Mouse (Mus musculus): ENCODE measurements around the gene Hfm1. TPM values are rescaled to one million over a fixed set of nuclear protein-coding genes. Genes with fewer than 3 reads are reported as not detected.
A peak's percentile ranks its signal among the peaks of the same experiment; 100 is the strongest.

Gene Hfm1
- 2.8 and 2.9 TPM in 2 replicates for polyA plus RNA-seq (2016; fragmentation: Nextera tagmentation; extraction: Ambion mirVana)

DNA sequence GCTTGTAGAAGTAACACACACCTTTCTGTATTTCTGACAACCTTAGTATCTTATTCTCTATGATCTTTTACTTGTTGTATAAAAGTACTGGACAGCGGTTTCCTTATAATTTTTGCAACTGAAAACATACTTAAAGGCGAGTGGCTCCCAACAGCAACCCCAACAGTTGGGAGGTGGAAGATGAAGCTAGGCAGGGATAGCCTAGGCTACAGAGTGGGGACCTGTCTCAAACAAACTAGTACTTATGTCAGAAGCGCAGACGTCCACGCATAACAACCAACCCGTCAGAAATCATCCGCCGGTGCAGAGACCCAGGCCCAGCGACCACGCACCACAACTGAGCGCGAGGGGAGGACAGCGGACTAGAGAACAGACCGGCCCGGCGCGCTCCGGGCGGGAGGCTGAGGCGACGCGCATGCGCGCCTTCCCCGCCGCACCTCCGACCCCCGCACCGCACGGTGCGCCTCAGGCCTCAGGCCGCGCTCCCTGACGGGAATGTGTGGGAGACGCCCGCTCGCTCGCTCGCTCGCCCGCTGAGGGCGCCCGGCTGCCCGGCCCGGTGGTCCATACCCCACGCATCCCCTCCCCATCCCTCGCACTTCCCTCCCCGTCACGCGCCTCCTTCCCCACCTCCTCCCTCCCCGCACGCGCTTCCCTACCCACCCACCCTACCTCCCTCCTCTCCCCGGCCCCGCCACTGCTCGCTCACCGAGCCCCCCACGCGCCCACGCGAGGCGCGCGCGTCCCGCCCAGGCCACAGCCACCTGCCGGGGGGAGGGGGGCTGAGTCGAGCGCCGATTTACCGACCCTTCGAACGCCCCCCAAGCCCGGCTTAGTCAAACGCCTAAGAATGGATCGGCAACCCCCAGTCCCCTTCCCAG lies at the start of gene Hfm1:
TSS of gene Hfm1 (minus strand) at position 834 of the 881 bp plus-strand sequence.
- no peaks in the 10 kb centered on the region for H3K27me3 ChIP-seq (ENCODE audit: low read depth, poor library complexity, severe bottlenecking)
- WGBS = 1% methylated on average over 70 of the region's 76 CpGs

GRCm38 (mm10) chr5:106973883-106974282 lies 47.8 kb upstream of the Hfm1 start:
- Histone ChIP-seq H3K36me3 (peaks cover 97% of the 10 kb centered on the region), H3K4me1 (no peaks in the 10 kb centered on the region), H3K27me3 (ENCODE audit: low read depth, poor library complexity, severe bottlenecking) (no peaks in the 10 kb centered on the region), H3K4me3 (no peak overlapping the region), H3K27ac (no peak overlapping the region), H3K9me3 (replicated peaks) (no peaks in the 10 kb centered on the region)
- WGBS = 94% methylated on average over 7 of the region's 7 CpGs
- DNase-seq (ENCODE audit: low spot score) = no peak

More for the DNA sequence above, at the start of gene Hfm1:
- Histone ChIP-seq H3K9me3 (replicated peaks) (no peaks in the 10 kb centered on the region), H3K36me3 (0 out of 2 replicates have a peak, but pooled peaks cover 4% of the 10 kb centered on the region), H3K27ac (peak within 1 kb of the TSS; percentile 95), H3K4me1 (peaks cover 7% of the 10 kb centered on the region; the same call in 1 of the 2 replicates), H3K4me3 (peak within 1 kb of the TSS; percentile 79)
- DNase-seq (ENCODE audit: low spot score) = peak; percentile 81

DNA sequence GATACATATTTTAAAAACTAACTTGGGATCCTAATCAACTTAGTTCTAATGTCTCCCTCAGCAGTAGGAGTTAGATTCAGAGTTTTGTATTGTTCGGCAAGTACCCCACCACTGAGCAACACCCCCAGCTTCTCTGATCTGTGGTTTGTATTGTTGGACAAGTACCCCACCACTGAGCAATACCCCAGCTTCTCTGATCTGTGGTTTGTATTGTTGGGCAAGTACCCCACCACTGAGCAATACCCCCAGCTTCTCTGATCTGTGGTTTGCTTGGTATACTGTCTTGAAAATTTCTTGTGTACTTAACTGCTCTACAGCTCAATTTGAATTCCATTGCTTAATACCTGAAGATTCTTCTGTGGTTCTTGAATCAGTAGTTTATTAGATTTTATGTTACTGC lies 41.5 kb upstream of the Hfm1 start:
- 97% methylated on average over 1 of the region's 1 CpGs for WGBS
- no peak overlapping the region for H3K27ac ChIP-seq
- H3K36me3 ChIP-seq = peaks cover 65% of the 10 kb centered on the region
- H3K9me3 ChIP-seq (replicated peaks) = no peaks in the 10 kb centered on the region
- no peaks in the 10 kb centered on the region for H3K27me3 ChIP-seq (ENCODE audit: low read depth, poor library complexity, severe bottlenecking)
- H3K4me3 ChIP-seq = no peak overlapping the region
- peaks cover 13% of the 10 kb centered on the region for H3K4me1 ChIP-seq
- DNase-seq (ENCODE audit: low spot score) = no peak

DNA sequence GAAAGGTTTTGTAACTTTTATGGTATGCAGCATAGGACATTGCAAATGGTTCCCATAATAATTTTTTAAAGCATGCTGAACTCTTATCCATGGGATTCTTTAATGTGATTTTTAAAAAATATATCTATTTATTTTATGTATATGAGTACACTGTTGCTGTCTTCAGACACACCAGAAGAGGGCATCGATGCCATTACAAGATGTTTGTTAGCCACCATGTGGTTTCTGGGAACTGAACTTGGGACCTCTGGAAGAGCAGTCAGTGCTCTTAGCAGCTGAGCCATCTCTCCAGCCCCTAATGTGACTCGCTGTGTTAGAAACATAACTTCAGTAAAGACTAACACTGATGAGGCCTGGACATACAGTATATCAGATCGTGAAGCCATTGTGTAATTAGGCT lies 40.3 kb upstream of the Hfm1 start:
- Histone ChIP-seq H3K4me3 (no peak overlapping the region), H3K27ac (no peak overlapping the region), H3K27me3 (ENCODE audit: low read depth, poor library complexity, severe bottlenecking) (no peaks in the 10 kb centered on the region), H3K36me3 (peaks cover 55% of the 10 kb centered on the region), H3K4me1 (peaks cover 13% of the 10 kb centered on the region), H3K9me3 (replicated peaks) (no peaks in the 10 kb centered on the region)
- no peak for DNase-seq (ENCODE audit: low spot score)
- WGBS = 96% methylated on average over 3 of the region's 3 CpGs

- no peaks in the 10 kb centered on the region for H3K27me3 ChIP-seq (ENCODE audit: low read depth, poor library complexity, severe bottlenecking)
- peak overlapping the region; percentile 96 for H3K27ac ChIP-seq
- no peaks in the 10 kb centered on the region for H3K9me3 ChIP-seq (replicated peaks)
- DNase-seq (ENCODE audit: low spot score) = no peak
- H3K36me3 ChIP-seq = peaks cover 36% of the 10 kb centered on the region
- H3K4me3 ChIP-seq = peak overlapping the region; percentile 84
- H3K4me1 ChIP-seq = peaks cover 18% of the 10 kb centered on the region
- WGBS = under 1% methylated on average over 41 of the region's 41 CpGs
Measured at GRCm38 (mm10) chr5:106964513-106965014, 38.4 kb upstream of the Hfm1 start.

- DNase-seq (ENCODE audit: low spot score) = peak; percentile 98
- WGBS = 7% methylated on average over 54 of the region's 54 CpGs
- H3K9me3 ChIP-seq (replicated peaks) = no peaks in the 10 kb centered on the region
- H3K4me1 ChIP-seq = peaks cover 18% of the 10 kb centered on the region
- H3K27ac ChIP-seq = peak within 1 kb of the TSS; percentile 96
- no peaks in the 10 kb centered on the region for H3K27me3 ChIP-seq (ENCODE audit: low read depth, poor library complexity, severe bottlenecking)
- peak within 1 kb of the TSS; percentile 84 for H3K4me3 ChIP-seq
- peaks cover 29% of the 10 kb centered on the region for H3K36me3 ChIP-seq
Measured at GRCm38 (mm10) chr5:106963584-106964512, 37.7 kb upstream of the Hfm1 start, which contains the start of gene Cdc7. Cdc7 (plus strand) TSS chr5:106964322.

DNA sequence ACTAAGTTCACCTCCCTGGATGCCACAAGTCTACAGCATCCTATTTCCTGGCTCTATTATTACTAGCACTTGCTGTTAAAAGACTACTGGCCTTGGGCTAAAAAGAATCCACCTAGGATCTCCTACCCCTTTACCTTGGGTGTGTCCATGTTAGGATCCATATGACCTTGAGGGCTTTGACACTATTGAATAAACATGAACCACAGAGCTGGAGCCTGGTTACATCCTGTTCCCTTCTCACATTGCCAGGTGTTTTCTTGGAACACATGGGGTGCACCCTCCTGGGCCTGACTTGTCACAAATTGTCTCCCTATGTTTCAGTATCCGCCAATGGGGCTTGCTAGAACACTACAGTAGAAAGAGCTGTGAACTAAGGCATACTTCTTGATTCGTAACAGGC lies 34.3 kb upstream of the Hfm1 start:
- no peak for DNase-seq (ENCODE audit: low spot score)

GRCm38 (mm10) chr5:106959031-106959430 lies 32.9 kb upstream of the Hfm1 start:
- DNase-seq (ENCODE audit: low spot score) = no peak
- Histone ChIP-seq H3K4me3 (no peak overlapping the region), H3K4me1 (peaks cover 9% of the 10 kb centered on the region; the same call in 1 of the 2 replicates), H3K36me3 (no peaks in the 10 kb centered on the region), H3K9me3 (replicated peaks) (no peaks in the 10 kb centered on the region), H3K27ac (no peak overlapping the region), H3K27me3 (ENCODE audit: low read depth, poor library complexity, severe bottlenecking) (no peaks in the 10 kb centered on the region)
- WGBS = 95% methylated on average over 3 of the region's 3 CpGs

More for the DNA sequence above, 34.3 kb upstream of the Hfm1 start:
- Histone ChIP-seq H3K27me3 (ENCODE audit: low read depth, poor library complexity, severe bottlenecking) (no peaks in the 10 kb centered on the region), H3K36me3 (no peaks in the 10 kb centered on the region), H3K9me3 (replicated peaks) (no peaks in the 10 kb centered on the region), H3K27ac (no peak overlapping the region), H3K4me3 (no peak overlapping the region), H3K4me1 (peaks cover 15% of the 10 kb centered on the region)
- 90% methylated on average over 2 of the region's 2 CpGs for WGBS

- Histone ChIP-seq H3K4me3 (no peak overlapping the region), H3K27ac (no peak overlapping the region), H3K27me3 (ENCODE audit: low read depth, poor library complexity, severe bottlenecking) (no peaks in the 10 kb centered on the region), H3K4me1 (peaks cover 5% of the 10 kb centered on the region; the same call in 1 of the 2 replicates), H3K36me3 (no peaks in the 10 kb centered on the region), H3K9me3 (replicated peaks) (no peaks in the 10 kb centered on the region)
- DNase-seq (ENCODE audit: low spot score) = no peak
- 75% methylated on average over 3 of the region's 3 CpGs for WGBS
Measured at GRCm38 (mm10) chr5:106956467-106956866, 30.3 kb upstream of the Hfm1 start.

- H3K27me3 ChIP-seq (ENCODE audit: low read depth, poor library complexity, severe bottlenecking) = no peaks in the 10 kb centered on the region
- no peaks in the 10 kb centered on the region for H3K4me1 ChIP-seq
- H3K27ac ChIP-seq = no peak overlapping the region
- H3K4me3 ChIP-seq = no peak overlapping the region
- no peaks in the 10 kb centered on the region for H3K9me3 ChIP-seq (replicated peaks)
- WGBS = 87% methylated on average over 6 of the region's 6 CpGs
- H3K36me3 ChIP-seq = no peaks in the 10 kb centered on the region
- DNase-seq (ENCODE audit: low spot score) = no peak
Measured at GRCm38 (mm10) chr5:106948683-106949082, 22.6 kb upstream of the Hfm1 start.

DNA sequence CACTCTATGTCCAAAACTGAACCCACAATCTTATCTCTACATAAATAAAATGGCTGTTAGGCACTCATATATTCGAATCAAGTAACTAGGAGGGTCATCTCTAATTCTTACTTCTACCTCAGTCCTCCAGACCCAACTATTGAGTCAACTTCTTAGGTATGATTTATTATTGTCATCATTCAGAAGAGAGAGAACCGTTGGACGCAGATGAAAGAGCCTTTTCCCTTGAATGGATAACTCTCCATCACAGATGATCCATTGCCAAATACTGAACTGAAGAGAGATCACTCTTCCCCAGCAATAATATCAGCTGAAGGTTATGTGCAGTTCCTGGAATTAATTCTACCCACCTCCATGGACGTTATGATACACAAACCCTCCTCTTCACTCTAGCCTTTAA lies 20.2 kb upstream of the Hfm1 start:
- no peak overlapping the region for H3K27ac ChIP-seq
- 85% methylated on average over 4 of the region's 4 CpGs for WGBS
- no peaks in the 10 kb centered on the region for H3K36me3 ChIP-seq
- H3K27me3 ChIP-seq (ENCODE audit: low read depth, poor library complexity, severe bottlenecking) = no peaks in the 10 kb centered on the region
- no peaks in the 10 kb centered on the region for H3K9me3 ChIP-seq (replicated peaks)
- no peak for DNase-seq (ENCODE audit: low spot score)
- H3K4me1 ChIP-seq = no peaks in the 10 kb centered on the region
- no peak overlapping the region for H3K4me3 ChIP-seq

DNA sequence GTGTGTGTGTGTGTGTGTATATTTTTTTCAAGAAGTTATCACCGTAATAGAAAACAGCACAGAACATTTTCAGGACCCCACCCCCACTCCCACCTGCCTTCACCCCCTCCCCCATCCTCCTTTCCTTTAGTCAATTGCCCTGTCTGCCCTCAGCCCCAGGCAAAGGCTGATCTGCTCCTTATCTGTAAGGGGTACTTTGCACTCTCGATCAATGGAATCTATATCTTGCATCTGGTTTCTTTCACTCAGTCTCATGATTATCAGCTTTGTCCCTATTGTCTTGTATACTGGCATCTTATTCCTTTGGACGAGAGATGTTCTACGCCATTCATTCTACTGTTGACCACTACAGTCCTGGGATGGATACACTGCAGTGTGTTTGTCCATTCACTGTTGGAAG lies 1.9 kb upstream of the Hfm1 start:
- 77% methylated on average over 4 of the region's 4 CpGs for WGBS

More for the DNA sequence above, 1.9 kb upstream of the Hfm1 start:
- Histone ChIP-seq H3K36me3 (no peaks in the 10 kb centered on the region), H3K4me3 (no peak overlapping the region), H3K27me3 (ENCODE audit: low read depth, poor library complexity, severe bottlenecking) (no peaks in the 10 kb centered on the region), H3K27ac (no peak overlapping the region), H3K9me3 (replicated peaks) (no peaks in the 10 kb centered on the region), H3K4me1 (peaks cover 7% of the 10 kb centered on the region; the same call in 1 of the 2 replicates)
- DNase-seq (ENCODE audit: low spot score) = no peak
